Mouse (Mus musculus) hindbrain, postnatal 0 days (tissue): Measurements from ENCODE around the gene Rdh16f1. TPM values are rescaled to one million over a fixed set of nuclear protein-coding genes. Genes with fewer than 3 reads are reported as not detected.
"Not testable (repeated sequence)": the region's sequence is repeated elsewhere in the genome, so short reads cannot be mapped to it uniquely, and the experiment has no call there.

Experiments
- ATAC-seq: fragments of 200-750 bp; cut with Nextera tagmentation; 2 replicates; pipeline ENCODE4 v1.8.0; 2017; ENCODE audit warnings: mild to moderate bottlenecking, moderate TSS enrichment, moderate library complexity
- DNase-seq: peaks from one replicate; pipeline ENCODE4 v3.0.0-alpha.2; 2015; ENCODE audit warnings: low spot score
- H3K27ac ChIP-seq: fragments of 300-500 bp; sonication (generic); 2 replicates; pipeline ENCODE4 v1.5.1; 2014; ENCODE audit warnings: mild to moderate bottlenecking
- H3K27me3 ChIP-seq: fragments of 300-500 bp; sonication (generic); 2 replicates; pipeline ENCODE4 v1.6.1; 2014; ENCODE audit warnings: low read length, mixed read lengths; ENCODE audit not compliant: insufficient read depth
- H3K36me3 ChIP-seq: fragments of 300-500 bp; sonication (generic); 2 replicates; pipeline ENCODE4 v1.6.1; 2014; ENCODE audit warnings: low read length, mixed read lengths; ENCODE audit not compliant: insufficient read depth
- H3K4me1 ChIP-seq: fragments of 300-500 bp; sonication (generic); 2 replicates; pipeline ENCODE4 v1.6.1; 2014; ENCODE audit warnings: antibody characterized with exemption, low read length, mixed read lengths; ENCODE audit not compliant: insufficient read depth
- H3K4me2 ChIP-seq: fragments of 300-500 bp; sonication (generic); 2 replicates; pipeline ENCODE4 v1.6.1; 2014; ENCODE audit warnings: low read depth, mild to moderate bottlenecking, low read length, moderate library complexity, mixed read lengths
- H3K4me3 ChIP-seq: fragments of 300-500 bp; sonication (generic); 2 replicates; pipeline ENCODE4 v1.5.1; 2014; ENCODE audit warnings: low read length
- H3K9ac ChIP-seq: fragments of 300-500 bp; sonication (generic); replicated peaks from 2 replicates; pipeline ENCODE4 v1.6.1; 2014; ENCODE audit warnings: mild to moderate bottlenecking, low read length, moderate library complexity, mixed read lengths
- H3K9me3 ChIP-seq: fragments of 300-500 bp; sonication (generic); 2 replicates; pipeline ENCODE4 v1.6.1; 2016; ENCODE audit warnings: low read length, mixed read lengths
- CTCF ChIP-seq: IDR thresholded peaks from 2 replicates; pipeline ENCODE4 v1.5.1; 2016; ENCODE audit warnings: antibody characterized with exemption, control low read depth, low read depth
- WGBS: fragments of 180-500 bp; shearing (Covaris S2); extraction: QIAGEN DNeasy Blood & Tissue Kit; methylation state at CpG from one replicate; pipeline ENCODE4 v1.1.7; 2014; 5-methylcytosine and 5-hydroxymethylcytosine counted together
- polyA plus RNA-seq: library from polyadenylated mRNA; unstranded; fragments of >200 nt; fragmentation: Nextera tagmentation; extraction: Ambion mirVana; gene quantifications from 2 replicates; pipeline ENCODE4 v1.2.1, GENCODE M21; 2015
- total RNA-seq: library from RNA; depleted of rRNA; stranded (reverse); fragments of >200 nt; gene quantifications from 2 replicates; pipeline ENCODE4 v1.2.3, GENCODE M21; 2014

Gene Rdh16f1
- total and polyA plus RNA-seq, 2 experiments from 2014 or later = 0.54 TPM; not detected in 1

- ATAC-seq (no peak), DNase-seq (no peak)
- H3K4me2 ChIP-seq = peak overlapping the region; percentile 41
- H3K4me1 ChIP-seq = no peaks in the 10 kb centered on the region
- no peaks in the 10 kb centered on the region for H3K27me3 ChIP-seq
- H3K27ac ChIP-seq = no peak overlapping the region
- WGBS = 52% methylated on average over 18 of the region's 18 CpGs
- no peaks in the 10 kb centered on the region for H3K9me3 ChIP-seq
- no peaks in the 10 kb centered on the region for H3K36me3 ChIP-seq
- no peak overlapping the region for H3K9ac ChIP-seq
- no peak for TF ChIP-seq CTCF
- no peak overlapping the region for H3K4me3 ChIP-seq
These were observed 3.7 kb upstream of the Rdh16f1 start for GRCm38 (mm10) chr10:127755770-127756468.

GRCm38 (mm10) chr10:127762926-127763325 lies 3.3 kb downstream of the Rdh16f1 start:
- not testable (repeated sequence) for H3K27ac ChIP-seq, H3K27me3 ChIP-seq, H3K9me3 ChIP-seq, H3K4me2 ChIP-seq, H3K9ac ChIP-seq, H3K4me1 ChIP-seq, ATAC-seq, H3K36me3 ChIP-seq, H3K4me3 ChIP-seq, DNase-seq
- WGBS = 90% methylated on average over 10 of the region's 10 CpGs

- no peaks in the 10 kb centered on the region for H3K36me3 ChIP-seq
These were observed 4.5 kb downstream of the Rdh16f1 start for GRCm38 (mm10) chr10:127763914-127764680.

GRCm38 (mm10) chr10:127766564-127766963 lies 7.0 kb downstream of the Rdh16f1 start:
- Histone ChIP-seq H3K27me3 (no peaks in the 10 kb centered on the region), H3K9ac (no peak overlapping the region), H3K4me3 (no peak overlapping the region), H3K9me3 (no peaks in the 10 kb centered on the region), H3K27ac (no peak overlapping the region), H3K4me1 (no peaks in the 10 kb centered on the region), H3K4me2 (no peak overlapping the region), H3K36me3 (no peaks in the 10 kb centered on the region)
- DNase-seq (no peak), ATAC-seq (no peak)
- no peak for TF ChIP-seq CTCF
- WGBS = 84% methylated on average over 1 of the region's 1 CpGs

More at GRCm38 (mm10) chr10:127763914-127764680, 4.5 kb downstream of the Rdh16f1 start:
- Histone ChIP-seq H3K27ac (no peak overlapping the region), H3K4me3 (no peak overlapping the region), H3K4me2 (no peak overlapping the region), H3K4me1 (no peaks in the 10 kb centered on the region), H3K9me3 (no peaks in the 10 kb centered on the region), H3K9ac (no peak overlapping the region), H3K27me3 (no peaks in the 10 kb centered on the region)
- DNase-seq (no peak), ATAC-seq (no peak)
- WGBS = 60% methylated on average over 12 of the region's 12 CpGs
- TF ChIP-seq CTCF = no peak

GRCm38 (mm10) chr10:127776011-127776410 lies 16.4 kb downstream of the Rdh16f1 start, which contains the start of gene Rdh9:
Rdh9 (plus strand) TSS chr10:127776386.
- no peak within 1 kb of the TSS for H3K4me3 ChIP-seq
- no peak within 1 kb of the TSS for H3K4me2 ChIP-seq
- no peak for TF ChIP-seq CTCF
- H3K9ac ChIP-seq = no peak within 1 kb of the TSS
- no peaks in the 10 kb centered on the region for H3K27me3 ChIP-seq
- no peak within 1 kb of the TSS for H3K27ac ChIP-seq
- DNase-seq = no peak
- H3K4me1 ChIP-seq = no peaks in the 10 kb centered on the region
- 89% methylated on average over 2 of the region's 2 CpGs for WGBS
- ATAC-seq = no peak
- H3K36me3 ChIP-seq = no peaks in the 10 kb centered on the region
- no peaks in the 10 kb centered on the region for H3K9me3 ChIP-seq

- H3K4me2 ChIP-seq, H3K36me3 ChIP-seq, ATAC-seq, H3K27me3 ChIP-seq, H3K4me3 ChIP-seq, H3K27ac ChIP-seq, H3K9me3 ChIP-seq, DNase-seq, H3K9ac ChIP-seq, H3K4me1 ChIP-seq: not testable (repeated sequence)
- 94% methylated on average over 17 of the region's 17 CpGs for WGBS
These were observed 22.7 kb downstream of the Rdh16f1 start for GRCm38 (mm10) chr10:127782321-127782720.

GRCm38 (mm10) chr10:127785411-127785810 lies 25.8 kb downstream of the Rdh16f1 start:
- WGBS = 84% methylated on average over 1 of the region's 1 CpGs
- H3K4me1 ChIP-seq, ATAC-seq, H3K4me2 ChIP-seq, H3K9me3 ChIP-seq, H3K36me3 ChIP-seq, H3K4me3 ChIP-seq, H3K27ac ChIP-seq, DNase-seq, H3K9ac ChIP-seq, H3K27me3 ChIP-seq: not testable (repeated sequence)
